Mouse (Mus musculus) G1E (cell line): ENCODE results near the gene Spata33.

Experiments
- CTCF ChIP-seq: IDR thresholded peaks from 2 replicates; pipeline ENCODE4 v1.5.1; 2012; ENCODE audit warnings: low read depth, low read length, inconsistent platforms, mixed read lengths
- POLR2AphosphoS5 ChIP-seq: IDR thresholded peaks from 2 replicates; pipeline ENCODE4 v1.6.1; 2012; ENCODE audit warnings: low read depth, low read length, inconsistent platforms; ENCODE audit not compliant: insufficient replicate concordance
- TAL1 ChIP-seq: conservative IDR thresholded peaks from 2 replicates; pipeline ENCODE4 v1.6.1; 2012; ENCODE audit warnings: low read depth, low read length, inconsistent platforms, mixed read lengths

DNA sequence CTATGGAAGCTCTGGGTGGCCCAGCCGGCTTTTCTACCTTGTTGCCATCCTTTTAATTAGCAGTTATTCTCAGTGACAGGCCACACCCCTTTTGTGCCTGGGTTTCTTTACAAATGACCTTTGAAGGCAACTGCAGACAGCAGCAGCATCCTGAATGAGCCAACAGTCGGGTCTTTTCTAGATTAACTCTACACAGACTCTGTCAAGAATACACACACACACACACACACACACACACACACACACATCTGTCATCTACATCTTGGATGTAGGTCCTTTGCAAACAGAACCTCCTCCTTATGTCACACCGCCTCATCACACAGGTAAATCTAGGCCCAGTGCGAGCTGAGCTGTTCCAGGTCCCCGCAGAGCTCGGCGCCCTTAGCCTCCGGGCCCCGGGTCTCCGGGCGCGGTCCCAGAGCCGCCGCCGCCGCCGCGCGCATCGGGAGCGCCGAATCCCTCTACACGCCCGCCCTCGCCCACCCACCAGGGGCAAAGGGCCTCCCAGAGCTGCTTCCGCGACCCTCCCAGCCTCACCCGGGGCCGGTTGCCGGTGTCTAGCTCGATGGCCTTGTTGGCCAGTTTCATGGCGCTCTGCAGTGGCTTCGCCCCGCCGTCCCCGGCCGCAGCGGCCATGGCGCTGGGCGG lies 40.9 kb downstream of the Spata33 start:
- TF ChIP-seq CTCF = no peak
- TF ChIP-seq TAL1 = no peak
- no peak for TF ChIP-seq POLR2AphosphoS5
